Mouse (Mus musculus): Measurements from ENCODE around the gene Ncs1.

DNA sequence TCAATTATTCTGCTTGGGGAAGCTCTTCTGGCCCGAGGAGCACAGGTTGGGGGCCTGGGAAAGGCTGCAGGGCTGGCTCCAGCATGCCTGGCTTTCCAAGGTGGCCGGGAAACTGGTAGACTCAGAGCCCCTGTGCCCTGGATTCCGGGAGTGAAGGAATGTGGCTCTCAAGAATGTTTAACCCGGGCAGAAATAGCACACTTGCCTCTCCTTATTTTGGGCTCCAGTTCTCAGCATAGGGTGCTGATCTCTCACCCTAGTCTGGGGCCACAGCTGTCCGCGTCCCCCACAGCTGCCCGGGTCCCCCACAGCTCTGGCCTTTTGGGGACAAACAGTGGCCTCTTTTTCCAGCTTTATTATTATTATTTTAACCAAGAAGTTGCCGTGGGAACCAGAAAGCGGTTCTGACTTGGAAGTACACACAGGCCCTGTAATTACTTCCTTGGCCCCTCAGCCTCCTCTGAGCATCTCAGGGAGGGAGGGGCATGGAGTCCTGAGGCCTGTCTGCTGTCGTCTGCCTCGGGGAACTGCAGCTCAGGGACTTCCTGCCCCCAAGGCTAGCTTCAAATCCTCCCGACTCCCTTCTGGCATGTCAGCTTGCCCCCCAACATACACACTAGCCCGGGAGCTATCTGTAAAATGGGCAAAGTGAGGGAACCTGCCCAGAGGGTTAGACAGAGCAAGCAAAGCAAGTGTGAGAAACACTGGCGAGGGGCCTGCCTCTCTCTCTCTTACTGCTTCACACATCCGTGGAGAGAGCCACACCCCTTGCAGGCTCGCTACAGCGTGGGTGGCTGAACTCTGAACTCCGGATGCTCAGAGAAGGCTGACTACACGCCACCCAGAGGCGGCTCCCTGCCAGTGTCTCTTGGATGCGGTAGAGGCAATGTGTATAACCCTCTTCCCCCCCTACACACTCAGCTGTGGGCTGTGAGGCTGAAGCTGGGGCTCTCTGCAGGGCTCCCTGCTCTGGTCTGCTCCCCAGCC lies 10.6 kb downstream of the Ncs1 start:
- TF ChIP-seq GATA2 (IDR thresholded peaks at IDR 0.05; ENCODE audit: borderline replicate concordance, low read depth, low read length) (no peak), CTCF (IDR thresholded peaks at IDR 0.05; ENCODE audit: low read depth, low read length) (no peak), POLR2AphosphoS5 (IDR thresholded peaks at IDR 0.05; ENCODE audit: insufficient replicate concordance, low read depth, low read length) (no peak), GATA1 (IDR thresholded peaks at IDR 0.05; ENCODE audit: borderline replicate concordance, low read length) (no peak), TAL1 (conservative IDR thresholded peaks at IDR 0.05; ENCODE audit: low read depth, low read length) (no peak)
